Mouse (Mus musculus) liver, postnatal 0 days (tissue): ENCODE results near the gene Pold4.

Experiments used
- CTCF ChIP-seq: sonication (generic); IDR thresholded peaks from 2 replicates; pipeline ENCODE4 v1.5.1; 2016; ENCODE audit warnings: antibody characterized with exemption, low read depth
- EP300 ChIP-seq: IDR thresholded peaks from 2 replicates; pipeline ENCODE4 v1.6.1; 2016; ENCODE audit warnings: antibody characterized with exemption, low read depth, mild to moderate bottlenecking

DNA sequence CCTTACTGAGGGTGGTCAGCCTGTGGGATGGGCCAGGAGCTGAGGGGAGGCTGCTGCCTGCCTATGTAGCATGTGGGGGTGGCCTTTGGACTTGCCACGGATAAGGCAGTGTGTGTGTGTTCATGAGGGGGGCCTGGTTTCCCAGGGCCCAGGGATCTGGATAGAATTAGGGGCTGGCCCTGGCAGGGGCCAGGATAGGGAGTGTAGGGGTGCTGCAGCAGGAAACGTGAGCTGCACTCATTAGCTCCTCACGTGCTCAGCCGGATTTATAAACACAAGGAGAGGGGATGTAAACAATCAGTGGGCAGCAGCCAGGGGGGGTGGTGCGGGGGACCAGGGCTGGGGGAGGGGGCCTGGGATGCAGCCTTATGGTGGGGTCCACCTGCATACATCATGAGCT is 14.6 kb upstream of the Pold4 start:
- TF ChIP-seq CTCF (no peak), EP300 (no peak)
